Mouse (Mus musculus): ENCODE data around the gene Rpl23a.

Gene Rpl23a

DNA sequence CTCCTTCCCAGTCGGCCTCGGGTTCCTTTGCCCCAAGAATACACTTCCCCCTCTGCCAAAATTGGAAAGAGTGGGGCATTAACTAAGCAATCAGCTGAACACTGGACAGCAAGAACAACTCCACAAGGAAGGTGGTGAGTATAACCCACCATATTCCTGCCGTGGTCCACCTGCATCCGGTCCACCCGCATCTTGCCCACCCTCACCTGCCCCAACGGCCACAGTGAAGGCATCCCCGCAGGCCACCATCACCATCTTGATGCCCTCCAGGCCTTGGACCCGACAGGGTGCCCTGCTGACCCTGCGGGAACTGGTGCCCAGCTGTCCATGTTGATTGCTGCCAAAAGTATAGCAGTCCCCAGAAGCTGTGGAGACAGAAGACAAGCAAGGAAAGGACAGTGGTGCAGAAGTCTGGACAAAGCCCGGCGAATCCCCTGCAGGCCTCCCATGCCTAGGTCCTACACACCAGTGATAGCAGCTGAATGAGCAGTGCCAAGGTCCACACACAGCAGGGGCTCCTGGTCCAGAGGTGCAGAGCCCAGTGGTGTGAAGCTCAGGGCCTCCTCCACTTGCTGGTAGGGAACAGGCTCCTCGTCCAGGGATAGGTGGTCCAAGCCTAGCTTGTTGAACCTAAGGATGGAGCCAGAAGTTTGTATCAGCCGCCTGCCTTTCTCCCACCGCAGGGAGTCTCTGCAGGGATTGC, 16.0 kb downstream of the Rpl23a start:
- no peak for DNase-seq (ENCODE audit: low read depth)

- DNase-seq (ENCODE audit: low read depth): no peak
Observed at GRCm38 (mm10) chr11:78166640-78167039, 16.7 kb downstream of the Rpl23a start.

DNA sequence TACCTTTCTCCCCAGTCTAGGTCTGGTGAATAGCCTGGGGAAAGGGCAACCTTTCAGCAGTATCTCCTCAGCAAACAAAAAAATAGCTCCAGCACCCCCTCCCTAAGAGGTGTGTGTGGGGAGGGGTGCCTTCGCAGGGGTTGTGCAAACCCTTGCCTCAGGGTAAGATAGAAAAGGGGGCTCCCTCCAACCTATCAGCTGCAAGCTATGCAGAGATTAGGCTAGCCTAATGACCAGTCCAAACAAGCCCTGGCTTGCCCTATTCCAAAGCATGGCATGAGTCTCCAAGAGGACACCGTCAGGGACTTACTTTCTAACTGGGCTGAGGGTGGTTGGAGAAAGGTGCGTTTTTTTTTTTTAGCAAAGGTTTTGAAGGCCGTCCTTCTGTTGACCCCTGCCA, 17.2 kb downstream of the Rpl23a start:
- DNase-seq (ENCODE audit: low read depth): no peak

GRCm38 (mm10) chr11:78165761-78166109, 17.6 kb downstream of the Rpl23a start:
- DNase-seq (ENCODE audit: low read depth): no peak

DNA sequence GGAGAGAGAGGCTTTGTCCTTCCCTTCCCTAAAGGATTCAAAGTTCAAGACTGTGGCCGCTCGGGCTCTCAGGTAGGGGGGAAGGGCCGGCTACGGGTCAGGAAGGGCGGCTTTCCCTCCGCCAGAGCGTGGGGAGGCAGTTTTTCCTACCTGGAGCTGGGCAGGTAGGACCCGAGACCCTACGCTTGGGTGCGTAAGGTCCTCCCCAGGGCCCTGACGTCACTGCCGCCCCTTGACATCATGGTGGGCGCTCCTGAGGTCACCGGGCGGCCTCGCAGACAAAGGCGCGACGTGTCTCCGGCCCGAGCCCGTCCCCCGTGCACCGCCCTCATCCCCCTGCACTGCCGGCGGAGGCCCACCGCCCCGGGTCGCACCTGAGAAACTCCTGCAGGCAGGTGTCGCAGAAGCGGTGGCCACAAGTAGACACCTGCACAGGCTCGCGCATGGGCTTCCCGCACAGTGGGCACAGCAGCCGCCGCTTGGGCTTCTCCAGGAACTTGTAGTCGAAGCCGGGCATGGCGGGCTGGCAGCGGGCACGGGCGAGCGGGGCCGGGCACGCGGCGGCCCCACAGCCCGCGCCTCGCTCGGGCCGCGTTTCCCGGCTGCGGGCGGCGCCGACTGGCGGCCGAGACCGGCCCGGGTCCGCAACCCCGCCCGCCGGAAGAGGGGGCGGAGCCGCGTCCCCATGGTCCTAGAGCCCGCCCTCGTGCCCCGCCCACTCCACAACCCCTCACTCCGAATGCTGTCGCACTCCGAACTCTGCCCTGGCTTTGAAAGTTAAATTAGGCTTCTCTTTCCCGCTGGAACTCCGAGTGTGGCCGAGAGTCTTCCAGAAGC, 18.2 kb downstream of the Rpl23a start, which contains the start of gene Traf4:
Gene Traf4 (minus strand): TSS at position 666 of the 837 bp plus-strand sequence.
- no peak for DNase-seq (ENCODE audit: low read depth)

DNA sequence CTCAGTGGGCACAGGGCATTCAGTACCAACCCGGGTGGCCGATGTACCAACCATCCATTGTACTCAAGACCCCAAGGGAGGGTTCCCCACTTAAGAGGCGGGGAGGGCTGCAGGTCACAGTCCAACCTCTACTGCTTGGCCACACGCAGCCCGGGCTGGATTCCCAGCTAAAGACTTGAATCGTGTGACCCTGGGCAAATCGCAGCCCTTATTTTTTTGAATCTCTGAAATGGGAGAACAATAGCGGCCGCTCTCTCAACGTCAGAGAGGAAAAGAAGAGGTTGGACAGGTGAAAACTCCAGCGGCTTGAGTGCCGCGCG, 18.8 kb downstream of the Rpl23a start:
- no peak for DNase-seq (ENCODE audit: low read depth)

DNA sequence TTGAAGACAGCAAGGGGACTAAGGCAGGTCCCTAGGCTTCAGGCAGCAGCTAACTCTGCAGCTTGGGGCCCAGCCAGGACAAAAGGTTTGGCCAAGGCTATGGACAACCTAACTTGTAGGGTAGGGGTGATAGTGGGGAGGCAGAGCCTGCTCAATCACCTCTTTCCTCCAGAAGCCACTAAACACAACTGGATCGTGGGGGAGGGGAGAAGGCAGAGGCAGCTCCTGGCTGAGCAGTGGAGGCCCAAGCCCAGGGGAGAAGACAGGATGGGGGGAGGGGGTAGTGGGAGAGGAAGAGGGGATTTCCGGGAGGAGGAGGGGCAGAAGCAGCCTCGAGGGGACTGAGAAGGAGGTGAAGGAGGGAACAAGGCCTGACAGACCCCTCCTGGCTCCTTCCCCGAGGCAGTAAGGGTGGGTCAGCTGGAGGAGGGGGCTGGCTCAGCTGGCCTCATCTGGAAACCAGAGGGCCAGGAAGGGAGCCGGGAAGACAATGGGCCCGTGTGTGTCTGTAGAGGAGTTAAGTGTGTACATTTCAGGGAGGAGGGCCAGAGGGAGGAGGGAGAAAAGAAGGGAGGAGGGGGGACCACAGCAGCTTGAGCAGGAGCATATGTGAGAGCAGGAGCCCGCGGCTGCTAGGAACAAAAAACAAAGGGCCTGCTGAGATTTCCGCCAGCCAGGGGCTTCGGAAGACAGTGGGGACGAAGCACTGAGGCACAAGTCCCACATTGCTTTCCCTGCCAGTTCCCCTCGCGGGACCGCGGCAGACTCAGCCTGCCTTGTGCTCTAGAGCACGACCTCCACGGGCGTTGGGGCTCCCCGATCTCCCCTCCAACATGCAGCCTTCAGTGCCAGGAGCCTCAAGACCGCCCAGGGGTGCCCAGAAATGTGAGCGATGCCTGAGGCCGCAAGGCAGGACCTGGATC, 19.4 kb downstream of the Rpl23a start:
- no peak for DNase-seq (ENCODE audit: low read depth)

- DNase-seq (ENCODE audit: low read depth): no peak
Observed at GRCm38 (mm10) chr11:78163045-78163444, 20.3 kb downstream of the Rpl23a start.

DNA sequence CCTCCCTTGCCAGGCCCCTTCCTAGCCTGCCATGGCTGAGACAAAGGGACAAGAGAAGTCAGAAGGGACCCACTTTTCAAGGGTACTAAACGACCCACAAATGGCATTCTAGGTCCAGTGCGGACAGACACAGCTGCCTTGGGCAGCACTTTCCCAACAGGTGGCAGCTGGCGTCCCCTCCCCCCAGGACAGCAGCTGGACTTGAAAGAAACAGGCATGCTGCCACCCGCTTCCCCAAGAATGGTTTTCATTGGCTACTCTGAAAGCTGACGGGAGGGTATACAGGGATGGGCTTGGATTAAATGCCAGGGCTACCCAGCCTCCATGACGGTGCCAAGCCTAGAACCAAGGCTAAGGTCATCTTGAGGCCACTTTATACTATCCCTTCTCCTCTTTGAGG, 20.9 kb downstream of the Rpl23a start:
- no peak for DNase-seq (ENCODE audit: low read depth)

DNA sequence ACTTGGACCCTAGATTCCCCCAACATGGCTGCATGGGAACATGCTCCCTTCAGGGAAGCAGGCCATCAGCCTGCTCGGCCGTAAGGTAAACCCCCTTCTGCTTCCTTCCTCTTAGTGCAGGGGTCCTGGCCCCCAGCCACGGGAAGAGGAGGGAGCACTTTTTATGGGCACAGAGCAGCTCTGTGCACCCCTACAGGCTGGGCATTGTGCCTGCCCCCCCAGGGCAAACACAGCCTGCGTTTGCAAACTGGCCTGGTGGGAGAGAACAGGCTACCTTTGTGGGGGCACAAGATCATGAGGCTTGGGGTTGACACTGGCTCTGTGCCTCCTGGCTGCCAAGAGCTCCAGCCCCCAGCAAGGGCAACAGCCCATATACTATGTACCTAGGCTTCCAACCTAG, 21.4 kb downstream of the Rpl23a start:
- no peak for DNase-seq (ENCODE audit: low read depth)

GRCm38 (mm10) chr11:78161169-78161568, 22.2 kb downstream of the Rpl23a start:
- no peak for DNase-seq (ENCODE audit: low read depth)

GRCm38 (mm10) chr11:78160675-78161074, 22.7 kb downstream of the Rpl23a start:
- no peak for DNase-seq (ENCODE audit: low read depth)

DNA sequence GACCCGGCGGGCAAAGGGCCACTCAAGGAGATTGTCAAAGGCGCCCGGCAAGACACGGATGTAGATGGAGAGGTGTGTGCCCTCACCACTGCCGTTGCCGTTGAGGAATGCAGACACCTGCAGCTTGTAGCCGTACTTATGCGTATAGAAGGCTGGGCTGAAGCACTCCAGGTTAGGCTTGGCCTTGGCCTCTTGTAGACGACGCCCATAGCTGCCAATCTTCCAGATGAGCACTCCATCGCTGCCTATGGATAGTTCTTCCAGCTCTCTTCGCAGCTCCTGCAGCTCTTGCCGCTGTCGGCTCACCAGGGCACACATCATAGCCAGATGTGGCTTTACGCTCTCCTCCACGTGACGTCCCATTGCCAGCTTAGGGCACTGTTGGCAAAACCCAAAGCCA, 23.2 kb downstream of the Rpl23a start:
- no peak for DNase-seq (ENCODE audit: low read depth)

GRCm38 (mm10) chr11:78159557-78159956, 23.8 kb downstream of the Rpl23a start:
- DNase-seq (ENCODE audit: low read depth): no peak

GRCm38 (mm10) chr11:78159096-78159495, 24.3 kb downstream of the Rpl23a start:
- no peak for DNase-seq (ENCODE audit: low read depth)

- DNase-seq (ENCODE audit: low read depth): no peak
Observed at GRCm38 (mm10) chr11:78156156-78156699, 27.2 kb downstream of the Rpl23a start.

GRCm38 (mm10) chr11:78155674-78156073, 27.7 kb downstream of the Rpl23a start:
- no peak for DNase-seq (ENCODE audit: low read depth)

DNA sequence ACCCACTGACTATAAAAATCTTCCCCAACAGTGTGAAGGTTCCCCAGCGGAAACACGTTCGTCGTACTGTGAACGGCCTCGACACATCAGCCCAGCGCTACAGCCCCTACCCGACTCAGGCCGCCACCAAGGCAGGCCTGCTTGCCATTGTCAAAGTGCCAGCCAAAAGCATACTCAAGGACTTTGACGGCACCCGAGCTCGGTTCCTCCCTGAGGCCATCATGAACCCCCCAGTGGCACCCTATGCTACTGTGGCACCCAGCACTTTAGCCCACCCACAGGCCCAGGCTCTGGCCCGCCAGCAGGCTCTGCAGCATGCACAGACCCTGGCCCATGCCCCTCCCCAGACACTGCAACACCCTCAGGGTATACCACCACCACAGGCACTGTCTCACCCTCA, 29.6 kb downstream of the Rpl23a start:
- DNase-seq (ENCODE audit: low read depth): no peak

GRCm38 (mm10) chr11:78152299-78153231, 30.8 kb downstream of the Rpl23a start:
- DNase-seq (ENCODE audit: low read depth): no peak

- no peak for DNase-seq (ENCODE audit: low read depth)
Observed at GRCm38 (mm10) chr11:78151161-78151560, 32.2 kb downstream of the Rpl23a start.
